Mouse (Mus musculus) CH12.LX (cell line): ENCODE data around the gene Plscr2. TPM values are rescaled to one million over a fixed set of nuclear protein-coding genes. Genes with fewer than 3 reads are reported as not detected.

Source experiments
- DNase-seq: peaks from one replicate; pipeline ENCODE4 v3.0.0-alpha.2; 2013; ENCODE audit errors: extremely low read depth
- H3K27ac ChIP-seq: 2 replicates; pipeline ENCODE4 v1.5.1; 2012; ENCODE audit warnings: low read depth, mild to moderate bottlenecking, control low read depth, moderate library complexity; ENCODE audit not compliant: insufficient read depth
- H3K27me3 ChIP-seq: replicated peaks from 2 replicates; pipeline ENCODE3; 2012; ENCODE audit warnings: inconsistent platforms
- H3K36me3 ChIP-seq, 2 experiments: replicated peaks in 1 of 2; 2 replicates each; pipeline versions ENCODE3 to v1.6.1; 2012; ENCODE audit warnings: inconsistent platforms in 1 of 2, low read length in 1 of 2, mild to moderate bottlenecking in 1 of 2, mixed read lengths in 1 of 2, moderate library complexity in 1 of 2; ENCODE audit not compliant: control insufficient read depth in 1 of 2, insufficient read depth in 1 of 2
- H3K4me1 ChIP-seq, 2 experiments: 2 replicates each; pipeline ENCODE4 v1.6.1; 2012; ENCODE audit warnings: inconsistent platforms in 1 of 2, moderate library complexity in 1 of 2; ENCODE audit not compliant: insufficient read depth in 2 of 2, control insufficient read depth in 1 of 2
- H3K4me2 ChIP-seq: 2 replicates; pipeline ENCODE4 v1.6.1; 2012; ENCODE audit warnings: low read depth, mild to moderate bottlenecking, control low read depth; ENCODE audit not compliant: poor library complexity, insufficient read depth, severe bottlenecking
- H3K4me3 ChIP-seq, 3 experiments: fragments of 150-350 bp in 1 of 3; sonication (generic) in 1 of 3; replicated peaks in 1 of 3; 2 replicates each; pipeline versions ENCODE3 to v1.5.1; 2011 to 2012; ENCODE audit warnings: low read depth in 2 of 3, low read length in 2 of 3, mild to moderate bottlenecking in 2 of 3, moderate library complexity in 2 of 3, control low read depth in 1 of 3, improper control_type of control experiment in 1 of 3, inconsistent platforms in 1 of 3, mixed read lengths in 1 of 3; ENCODE audit not compliant: poor library complexity in 1 of 3
- H3K79me2 ChIP-seq: replicated peaks from 2 replicates; pipeline ENCODE4 v1.6.1; 2012; ENCODE audit warnings: mild to moderate bottlenecking, moderate library complexity; ENCODE audit not compliant: control insufficient read depth, poor library complexity, insufficient read depth, severe bottlenecking; ENCODE audit errors: extremely low read depth
- H3K9ac ChIP-seq: 2 replicates; pipeline ENCODE4 v1.6.1; 2012; ENCODE audit warnings: low read depth, mild to moderate bottlenecking, control low read depth, moderate library complexity; ENCODE audit not compliant: insufficient read depth
- H3K9me3 ChIP-seq: replicated peaks from 2 replicates; pipeline ENCODE3; 2012; ENCODE audit warnings: low read length, inconsistent platforms, mixed read lengths
- CHD1 ChIP-seq: IDR thresholded peaks from 2 replicates; pipeline ENCODE4 v1.6.1; 2012; ENCODE audit warnings: low read depth, low read length, improper control_type of control experiment, inconsistent platforms
- CTCF ChIP-seq, 2 experiments: IDR thresholded peaks in 1 of 2; conservative IDR thresholded peaks in 1 of 2; 2 replicates each; pipeline ENCODE4 v1.5.1; 2011 to 2012; ENCODE audit warnings: low read depth in 2 of 2, low read length in 2 of 2, improper control_type of control experiment in 1 of 2, inconsistent platforms in 1 of 2, mild to moderate bottlenecking in 1 of 2, moderate library complexity in 1 of 2
- E2F4 ChIP-seq: IDR thresholded peaks from 2 replicates; pipeline ENCODE4 v1.6.1; 2011; ENCODE audit warnings: low read depth, low read length, improper control_type of control experiment; ENCODE audit not compliant: insufficient replicate concordance
- EP300 ChIP-seq: IDR thresholded peaks from 2 replicates; pipeline ENCODE4 v1.6.1; 2011; ENCODE audit warnings: low read length, improper control_type of control experiment
- GABPA ChIP-seq: IDR thresholded peaks from 2 replicates; pipeline ENCODE4 v1.6.1; 2012; ENCODE audit warnings: low read depth, low read length, improper control_type of control experiment, inconsistent platforms; ENCODE audit not compliant: insufficient replicate concordance
- IRF4 ChIP-seq: IDR thresholded peaks from 2 replicates; pipeline ENCODE4 v1.6.1; 2014; ENCODE audit warnings: low read depth, mild to moderate bottlenecking, inconsistent platforms, low read length, improper control_type of control experiment
- JUN ChIP-seq: IDR thresholded peaks from 2 replicates; pipeline ENCODE4 v1.6.1; 2011; ENCODE audit warnings: low read depth, mild to moderate bottlenecking, low read length, improper control_type of control experiment, moderate library complexity; ENCODE audit not compliant: insufficient read depth
- JUND ChIP-seq: conservative IDR thresholded peaks from 2 replicates; pipeline ENCODE4 v1.6.1; 2011; ENCODE audit warnings: low read depth, low read length, improper control_type of control experiment
- KAT2A ChIP-seq: IDR thresholded peaks from 2 replicates; pipeline ENCODE4 v1.6.1; 2012; ENCODE audit warnings: low read length, improper control_type of control experiment, inconsistent platforms; ENCODE audit not compliant: insufficient replicate concordance
- MAFK ChIP-seq: IDR thresholded peaks from 2 replicates; pipeline ENCODE4 v1.6.1; 2011; ENCODE audit warnings: low read length, improper control_type of control experiment; ENCODE audit not compliant: insufficient replicate concordance
- MAX ChIP-seq: IDR thresholded peaks from 2 replicates; pipeline ENCODE4 v1.6.1; 2011; ENCODE audit warnings: low read length, improper control_type of control experiment
- MAZ ChIP-seq: IDR thresholded peaks from 2 replicates; pipeline ENCODE4 v1.6.1; 2012; ENCODE audit warnings: low read depth, mild to moderate bottlenecking, inconsistent platforms, low read length, improper control_type of control experiment, moderate library complexity
- MEF2A ChIP-seq: IDR thresholded peaks from 2 replicates; pipeline ENCODE4 v1.6.1; 2014; ENCODE audit warnings: low read depth, mild to moderate bottlenecking, inconsistent platforms, low read length, improper control_type of control experiment, borderline replicate concordance
- MXI1 ChIP-seq: IDR thresholded peaks from 2 replicates; pipeline ENCODE4 v1.6.1; 2011; ENCODE audit warnings: mild to moderate bottlenecking, low read depth, low read length, improper control_type of control experiment
- MYC ChIP-seq: IDR thresholded peaks from 2 replicates; pipeline ENCODE4 v1.6.1; 2011; ENCODE audit warnings: low read depth, mild to moderate bottlenecking, improper control_type of control experiment, low read length
- NELFE ChIP-seq: IDR thresholded peaks from 2 replicates; pipeline ENCODE4 v1.6.1; 2011; ENCODE audit warnings: low read depth, low read length, improper control_type of control experiment
- POLR2A ChIP-seq: IDR thresholded peaks from 2 replicates; pipeline ENCODE4 v1.6.1; 2011; ENCODE audit warnings: low read depth, mild to moderate bottlenecking, improper control_type of control experiment, low read length
- POLR2AphosphoS2 ChIP-seq: IDR thresholded peaks from 2 replicates; pipeline ENCODE4 v1.6.1; 2011; ENCODE audit warnings: low read depth, low read length, improper control_type of control experiment
- RAD21 ChIP-seq: IDR thresholded peaks from 2 replicates; pipeline ENCODE4 v1.6.1; 2011; ENCODE audit warnings: low read depth, mild to moderate bottlenecking, low read length, improper control_type of control experiment, moderate library complexity
- RCOR1 ChIP-seq: conservative IDR thresholded peaks from 2 replicates; pipeline ENCODE4 v1.6.1; 2012; ENCODE audit warnings: low read depth, mild to moderate bottlenecking, inconsistent platforms, low read length, improper control_type of control experiment
- SMC3 ChIP-seq: IDR thresholded peaks from 2 replicates; pipeline ENCODE4 v1.6.1; 2011; ENCODE audit warnings: low read depth, low read length, improper control_type of control experiment
- TCF12 ChIP-seq: IDR thresholded peaks from 2 replicates; pipeline ENCODE4 v1.6.1; 2014; ENCODE audit warnings: low read depth, mild to moderate bottlenecking, inconsistent platforms, low read length, improper control_type of control experiment
- UBTF ChIP-seq: IDR thresholded peaks from 2 replicates; pipeline ENCODE4 v1.6.1; 2012; ENCODE audit warnings: low read depth, mild to moderate bottlenecking, inconsistent platforms, low read length, improper control_type of control experiment, moderate library complexity
- USF1 ChIP-seq: IDR thresholded peaks from 2 replicates; pipeline ENCODE4 v1.6.1; 2014; ENCODE audit warnings: low read depth, mild to moderate bottlenecking, inconsistent platforms, low read length, improper control_type of control experiment
- ZC3H11A ChIP-seq: IDR thresholded peaks from 2 replicates; pipeline ENCODE4 v1.6.1; 2012; ENCODE audit warnings: low read depth, mild to moderate bottlenecking, inconsistent platforms, low read length, improper control_type of control experiment
- ZKSCAN1 ChIP-seq: IDR thresholded peaks from 2 replicates; pipeline ENCODE4 v1.6.1; 2012; ENCODE audit warnings: low read depth, inconsistent platforms, low read length, improper control_type of control experiment, borderline replicate concordance
- ZMIZ1 ChIP-seq: IDR thresholded peaks from 2 replicates; pipeline ENCODE4 v1.6.1; 2012; ENCODE audit warnings: low read depth, mild to moderate bottlenecking, inconsistent platforms, low read length, improper control_type of control experiment
- dilution Hi-C: fragments of 300-500 bp; cut with MboI; formaldehyde crosslinking; loops from 2 replicates; pipeline ENCODE4 v1.14.3; 2020; ENCODE audit warnings: low sequenced_read_pairs; ENCODE audit not compliant: extremely low pct_unique_long_range_greater_than_20kb, extremely low pct_ligation_motif_present
- in situ Hi-C: fragments of 300-500 bp; cut with MboI; formaldehyde crosslinking; loops from 3 replicates; pipeline ENCODE4 v1.14.3; 2019; ENCODE audit warnings: low sequenced_read_pairs, low pct_ligation_motif_present, low pct_unique_long_range_greater_than_20kb, mixed read lengths
- polyA plus RNA-seq: library from polyadenylated mRNA; unstranded; fragments of >175 nt; gene quantifications from 2 replicates; pipeline ENCODE4 v1.2.1, GENCODE M21; 2012; ENCODE audit warnings: low read depth; ENCODE audit not compliant: insufficient read length
- total RNA-seq, 2 experiments: library from RNA; depleted of rRNA; stranded (reverse); fragments of 300-350 nt in 1 of 2; fragments of >200 nt in 1 of 2; gene quantifications; 2 replicates each; pipeline ENCODE4 v1.2.3; 2012 to 2014

Gene Plscr2
- total and polyA plus RNA-seq, 3 experiments: 0.91 to 1.4 (median 0.95) TPM

- Histone ChIP-seq H3K79me2 (no peaks in the 10 kb centered on the region), H3K36me3 (peaks cover 15 to 46% of the 10 kb centered on the region in 2 experiments), H3K4me3 (no peak overlapping the region)
- TF ChIP-seq MAX: no peak
- no peak for TF ChIP-seq MYC
- no peak; the same call in 1 of the 2 replicates for TF ChIP-seq POLR2AphosphoS2
- no peak for TF ChIP-seq TCF12
- TF ChIP-seq IRF4: no peak
- TF ChIP-seq POLR2A: no peak; the same call in 1 of the 2 replicates
- no peak for TF ChIP-seq CTCF (conservative IDR thresholded peaks at IDR 0.05 in 1 of 2, IDR thresholded peaks at IDR 0.05 in 1 of 2; ENCODE audit: low read depth in 2 of 2, low read length in 2 of 2)
- no peak for TF ChIP-seq MXI1
- TF ChIP-seq E2F4: no peak
- TF ChIP-seq MAZ: no peak
- TF ChIP-seq RCOR1: no peak
- no peak for TF ChIP-seq EP300
- no peak for TF ChIP-seq ZKSCAN1
- no peak for TF ChIP-seq UBTF
- TF ChIP-seq GABPA: no peak
- TF ChIP-seq CHD1: no peak
- no peak for TF ChIP-seq JUN
- TF ChIP-seq KAT2A: no peak
- TF ChIP-seq, all 38 proteins: peak for 0
- dilution Hi-C loops (no loop called here), in situ Hi-C loops (no loop called here)
- DNase-seq: no peak
- no peak overlapping the region for H3K9ac ChIP-seq
- H3K4me2 ChIP-seq: no peak overlapping the region
- no peak overlapping the region for H3K27ac ChIP-seq
- peaks cover 10 to 30% of the 10 kb centered on the region in 2 experiments for H3K4me1 ChIP-seq
- H3K9me3 ChIP-seq: no peaks in the 10 kb centered on the region
- no peaks in the 10 kb centered on the region for H3K27me3 ChIP-seq
Observed at GRCm38 (mm10) chr9:92276360-92276759, 958 bp downstream of the Plscr2 start.

DNA sequence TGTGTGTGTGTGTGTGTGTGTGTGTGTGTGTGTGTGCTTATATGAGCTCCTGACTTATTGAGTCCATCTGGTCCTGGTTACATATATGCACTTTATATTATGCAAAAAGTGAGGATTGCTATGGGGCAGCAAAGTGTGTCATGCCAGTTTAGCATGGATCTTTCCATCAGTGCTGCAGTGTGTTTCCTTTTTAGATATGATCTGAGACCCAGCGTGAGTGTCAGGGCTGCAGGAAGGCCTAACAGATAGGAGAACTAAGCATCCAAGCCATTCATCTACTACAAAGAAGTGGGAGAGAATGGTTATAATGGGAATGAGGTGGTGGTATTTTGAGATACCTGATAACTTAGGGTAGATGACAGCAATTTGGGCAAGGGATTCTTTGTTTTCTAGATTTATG, 4.6 kb downstream of the Plscr2 start:
- Histone ChIP-seq H3K27ac (no peak overlapping the region), H3K9ac (no peak overlapping the region), H3K4me3 (no peak overlapping the region), H3K27me3 (no peaks in the 10 kb centered on the region), H3K4me2 (no peak overlapping the region), H3K4me1 (peaks cover 0 to 1% of the 10 kb centered on the region in 2 experiments; a peak in 2 of 4 replicates), H3K9me3 (no peaks in the 10 kb centered on the region), H3K36me3 (peaks cover 5 to 33% of the 10 kb centered on the region in 2 experiments), H3K79me2 (no peaks in the 10 kb centered on the region)
- no peak for DNase-seq
- no peak for TF ChIP-seq JUND
- no peak for TF ChIP-seq ZC3H11A
- TF ChIP-seq EP300: no peak
- no peak for TF ChIP-seq TCF12
- TF ChIP-seq POLR2A: no peak
- TF ChIP-seq USF1: no peak
- TF ChIP-seq MAX: no peak
- TF ChIP-seq SMC3: no peak
- no peak for TF ChIP-seq GABPA
- no peak for TF ChIP-seq MAZ
- TF ChIP-seq MAFK: no peak
- no peak for TF ChIP-seq KAT2A
- no peak for TF ChIP-seq ZMIZ1
- no peak for TF ChIP-seq MEF2A
- TF ChIP-seq RAD21: no peak
- no peak for TF ChIP-seq MYC
- TF ChIP-seq IRF4: no peak
- no peak for TF ChIP-seq NELFE
- TF ChIP-seq ZKSCAN1: no peak
- in situ Hi-C loops (no loop called here), dilution Hi-C loops (no loop called here)
